Mouse (Mus musculus) bone marrow, adult 2 months (tissue): ENCODE measurements around the gene Ackr3.

Experiments used
- CTCF ChIP-seq: fragments of 200-500 bp; IDR thresholded peaks from 2 replicates; pipeline ENCODE4 v1.5.1; 2011; ENCODE audit warnings: low read length, control low read depth; ENCODE audit not compliant: control insufficient read depth, insufficient read depth
- POLR2A ChIP-seq: fragments of 200-500 bp; IDR thresholded peaks from 2 replicates; pipeline ENCODE4 v1.6.1; 2011; ENCODE audit warnings: low read depth, mild to moderate bottlenecking, control low read depth, low read length, borderline replicate concordance; ENCODE audit not compliant: control insufficient read depth

- no peak for TF ChIP-seq POLR2A
- TF ChIP-seq CTCF, result no peak
Measured at GRCm38 (mm10) chr1:90207279-90207678, 3.5 kb downstream of the Ackr3 start.
